In the genomic region with DNA sequence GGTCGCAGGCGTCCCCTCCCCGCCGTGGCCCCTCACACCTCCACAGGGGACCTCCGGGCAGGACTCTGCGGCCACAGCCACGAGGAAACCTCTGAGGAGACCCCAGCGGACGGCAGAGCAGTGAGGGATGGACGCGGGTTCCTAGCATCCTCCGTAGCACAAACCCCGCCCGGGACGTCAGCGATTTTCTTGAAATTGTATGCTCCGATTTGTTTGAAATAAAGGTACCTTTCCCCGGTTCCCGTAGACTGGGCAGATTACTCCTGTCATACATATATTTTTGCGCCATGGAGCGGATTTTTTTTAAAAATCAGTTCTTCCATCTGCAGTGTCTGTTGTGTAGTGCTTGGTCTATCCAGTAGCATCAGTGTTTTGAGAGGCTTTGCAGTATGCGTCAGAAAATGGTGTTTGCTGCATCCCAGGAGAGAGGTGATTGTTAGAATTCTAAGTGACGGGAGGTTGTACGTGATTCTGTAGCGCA, we compare ENCODE assay signal across 8 mouse cellular contexts. TPM values are rescaled to one million over a fixed set of nuclear protein-coding genes. Genes with fewer than 3 reads are reported as not detected.
A peak's percentile ranks its signal among the peaks of the same experiment; 100 is the strongest.
DNase-seq lines count a peak whose midpoint lies in the region; ATAC-seq and TF ChIP-seq lines count a peak whose summit lies in the region.

No protein-coding gene starts in this region.

- TF ChIP-seq CTCF in left cerebral cortex, adult 2 months (IDR thresholded peaks at IDR 0.05) = no peak

- intact Hi-C loops in left cerebral cortex, adult 2 months (cut with DNase I) = loop anchor here (10.0 kb wide), 1 partner anchor 275 kb away; the partner anchor contains the start of gene Nipbl
- intact Hi-C loops in left cerebral cortex, postnatal 36 days (cut with DNase I) = no loop called here

- ATAC-seq in erythroblast, adult 5-6 weeks (replicated peaks; ENCODE audit: low FRiP score, poor library complexity, severe bottlenecking) = 0 out of 2 replicates have a peak, but pooled peaks have one; percentile 14
- peak; percentile 74 for ATAC-seq in limb, embryonic 15.5 days (ENCODE audit: insufficient number of reproducible peaks, low FRiP score, low TSS enrichment, low read depth)

- H3K9me3 ChIP-seq in limb, embryonic 15.5 days = no peaks in the 10 kb centered on the region

- peak overlapping the region; percentile 61 for H3K4me2 ChIP-seq in limb, embryonic 15.5 days

- H3K36me3 ChIP-seq in limb, embryonic 15.5 days = peaks cover 25% of the 10 kb centered on the region

- peak overlapping the region; percentile 87 for H3K9ac ChIP-seq in limb, embryonic 15.5 days

- DNase-seq in left cerebral cortex, adult 2 months (ENCODE audit: extremely low spot score in 1 of 2, low spot score in 2 of 2) = no peak
- no peak for DNase-seq in left cerebral cortex, postnatal 36 days (ENCODE audit: low spot score in 2 of 2)
- DNase-seq in adipocyte (ENCODE audit: low spot score) = peak; percentile 31
- DNase-seq in right cerebral cortex, adult 18-20 months = peak; percentile 38
- no peak for DNase-seq in urinary bladder, adult 2 months (ENCODE audit: low spot score)
- no peak for DNase-seq in adrenal gland, postnatal 14 days

- H3K27ac ChIP-seq in left cerebral cortex, adult 2 months = peak overlapping the region; percentile 89
- H3K27ac ChIP-seq in limb, embryonic 15.5 days = peak overlapping the region; percentile 87

- peak overlapping the region; percentile 100 for H3K4me3 ChIP-seq in left cerebral cortex, adult 2 months
- H3K4me3 ChIP-seq in limb, embryonic 15.5 days = peak overlapping the region; percentile 94

- WGBS in limb, embryonic 15.5 days = under 1% methylated on average over 25 of the region's 25 CpGs

- no peaks in the 10 kb centered on the region for H3K27me3 ChIP-seq in limb, embryonic 15.5 days

- H3K4me1 ChIP-seq in limb, embryonic 15.5 days = peaks cover 3% of the 10 kb centered on the region

RNA-seq across cellular contexts. Expression of gene Cplane1, which starts 0.4 kb away (rescaled TPM):
- 10 to 100 TPM; 33.4 to 37.0 TPM for total RNA-seq in left cerebral cortex, adult 2 months (2021)
- 10 to 100 TPM; 23.4 to 41.2 TPM for total RNA-seq in left cerebral cortex, postnatal 36 days (2021)
- 0.21 and 4.6 TPM in 2 replicates for total RNA-seq in erythroblast, adult 5-6 weeks (2015; ENCODE audit: low replicate concordance)
- 0.94 and 1.5 TPM in 2 replicates for total RNA-seq in erythroblast, adult 5-6 weeks (2017; ENCODE audit: low replicate concordance)
- polyA plus RNA-seq in limb, embryonic 15.5 days (2015; fragmentation: Nextera tagmentation; extraction: Ambion mirVana) = 6.5 and 8.2 TPM in 2 replicates
- 6.6 and 6.9 TPM in 2 replicates for polyA plus RNA-seq in urinary bladder, adult 2 months (2012; rRNA removed)
- total RNA-seq in adrenal gland, postnatal 14 days (2021) = 8.6 and 12.2 TPM in 2 replicates

Comparison
In these comparisons a context has a peak if more than half of its experiments do, and no peak if none do; other contexts are left out.
1. DNase-seq: peak in adipocyte (single experiment) and right cerebral cortex, adult 18-20 months (single experiment); none in left cerebral cortex, adult 2 months (0 of 2), left cerebral cortex, postnatal 36 days (0 of 2), urinary bladder, adult 2 months (single experiment) and adrenal gland, postnatal 14 days (single experiment).